Mouse (Mus musculus) liver, adult 10 weeks (tissue): ENCODE results near the gene Slc33a1. TPM values are rescaled to one million over a fixed set of nuclear protein-coding genes. Genes with fewer than 3 reads are reported as not detected.

Experiments used
- polyA plus RNA-seq: library from polyadenylated mRNA; stranded (reverse); fragments of 350-450 nt; fragmentation: Illumina TruSeq; extraction: RNeasy Lipid Tissue Mini Kit (QIAGEN cat#74804); gene quantifications from one replicate; pipeline ENCODE4 v1.2.3, GENCODE M21; 2014; ENCODE audit warnings: low read depth, low replicate concordance

Slc33a1 gene
- 89.6 TPM for polyA plus RNA-seq

DNA sequence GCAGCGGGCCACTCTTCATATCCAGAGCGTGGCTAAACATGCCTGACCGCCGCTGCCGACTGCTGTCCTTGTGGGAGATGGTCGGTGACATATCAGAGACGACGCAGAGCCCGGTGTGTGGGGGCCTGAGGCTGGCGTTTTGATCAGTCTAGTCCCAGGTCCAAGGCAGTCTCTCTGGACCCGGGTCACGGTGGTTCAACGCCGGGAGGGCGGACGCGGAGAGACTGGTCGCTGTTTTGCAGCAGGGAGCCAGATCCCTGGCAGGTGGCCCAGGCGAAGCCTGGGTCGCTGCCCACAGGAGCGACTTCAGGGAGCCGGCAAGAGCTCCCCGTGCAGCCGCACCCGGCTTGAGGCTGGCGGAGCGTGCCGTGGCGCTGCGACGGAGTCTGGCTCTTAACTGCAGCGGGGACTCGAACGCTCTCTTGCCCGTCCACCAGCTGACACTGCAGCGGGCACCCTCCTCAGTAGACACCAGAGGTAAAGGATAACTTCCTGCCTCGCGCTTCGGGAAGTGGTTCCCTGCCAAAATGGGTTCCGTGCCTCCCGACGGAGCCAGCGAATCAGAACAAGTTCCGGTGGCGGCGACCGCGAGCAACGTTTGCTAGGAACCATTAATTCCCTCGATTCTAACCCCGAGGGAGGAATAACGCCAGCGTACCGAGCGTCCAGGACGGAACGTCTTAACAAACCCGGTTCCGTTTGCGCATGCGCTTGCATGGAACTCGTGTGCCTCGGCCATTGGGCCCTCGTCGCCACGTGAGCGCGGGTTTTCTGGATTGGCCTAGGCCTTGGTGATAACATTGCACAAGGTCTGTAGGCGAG is at the start of gene Slc33a1:
Gene Slc33a1 (minus strand): TSS at position 669 of the 822 bp plus-strand sequence.

DNA sequence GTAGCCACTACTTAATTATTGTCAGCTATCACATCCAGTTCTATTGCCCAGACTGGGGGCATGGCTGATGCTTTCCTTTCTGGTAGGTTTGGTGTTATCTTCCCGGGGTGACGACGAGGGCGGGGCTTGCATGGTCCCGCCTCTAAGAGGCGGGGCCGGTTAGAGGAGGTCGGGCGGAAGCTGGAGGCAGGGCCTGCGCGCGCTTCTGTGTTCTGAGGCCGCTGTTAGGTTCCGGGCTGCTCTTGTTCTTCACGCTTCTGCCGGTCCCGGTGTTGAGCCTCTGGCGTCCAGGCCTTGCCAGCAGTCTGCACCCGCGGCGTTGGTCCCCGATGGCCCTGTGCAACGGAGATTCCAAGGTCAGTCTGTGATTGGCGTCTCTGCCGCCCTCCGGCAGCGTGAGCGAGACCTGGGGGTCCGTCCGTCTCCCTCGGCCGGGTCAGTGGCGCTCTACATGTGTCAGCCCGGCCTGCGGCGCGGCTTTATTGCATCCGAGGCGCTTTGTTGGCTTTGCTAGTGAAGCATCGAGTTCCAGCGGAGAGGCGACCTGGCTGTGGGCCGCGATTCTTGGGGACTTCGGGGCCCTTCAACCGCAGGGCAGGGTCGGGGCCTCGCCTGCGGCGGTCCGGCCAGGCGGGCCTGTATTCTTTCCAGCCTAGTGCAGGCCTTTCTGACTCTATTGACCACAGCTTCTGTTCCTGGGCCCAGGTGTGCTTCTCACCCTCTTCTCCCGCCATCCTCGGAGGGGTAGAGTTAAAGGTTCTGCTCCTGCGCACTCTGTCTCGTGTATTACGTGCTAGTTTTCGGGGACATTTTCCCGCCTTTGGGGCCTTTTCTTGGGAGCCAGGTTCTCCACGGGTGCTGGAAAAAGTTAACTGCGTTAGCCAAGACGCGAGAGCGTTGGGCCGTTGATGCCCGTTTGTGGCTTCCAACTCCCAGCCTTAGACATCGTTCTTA is 11.7 kb upstream of the Slc33a1 start, which contains the start of gene Gmps:
Gene Gmps (plus strand): TSS at position 152 of the 954 bp plus-strand sequence.

DNA sequence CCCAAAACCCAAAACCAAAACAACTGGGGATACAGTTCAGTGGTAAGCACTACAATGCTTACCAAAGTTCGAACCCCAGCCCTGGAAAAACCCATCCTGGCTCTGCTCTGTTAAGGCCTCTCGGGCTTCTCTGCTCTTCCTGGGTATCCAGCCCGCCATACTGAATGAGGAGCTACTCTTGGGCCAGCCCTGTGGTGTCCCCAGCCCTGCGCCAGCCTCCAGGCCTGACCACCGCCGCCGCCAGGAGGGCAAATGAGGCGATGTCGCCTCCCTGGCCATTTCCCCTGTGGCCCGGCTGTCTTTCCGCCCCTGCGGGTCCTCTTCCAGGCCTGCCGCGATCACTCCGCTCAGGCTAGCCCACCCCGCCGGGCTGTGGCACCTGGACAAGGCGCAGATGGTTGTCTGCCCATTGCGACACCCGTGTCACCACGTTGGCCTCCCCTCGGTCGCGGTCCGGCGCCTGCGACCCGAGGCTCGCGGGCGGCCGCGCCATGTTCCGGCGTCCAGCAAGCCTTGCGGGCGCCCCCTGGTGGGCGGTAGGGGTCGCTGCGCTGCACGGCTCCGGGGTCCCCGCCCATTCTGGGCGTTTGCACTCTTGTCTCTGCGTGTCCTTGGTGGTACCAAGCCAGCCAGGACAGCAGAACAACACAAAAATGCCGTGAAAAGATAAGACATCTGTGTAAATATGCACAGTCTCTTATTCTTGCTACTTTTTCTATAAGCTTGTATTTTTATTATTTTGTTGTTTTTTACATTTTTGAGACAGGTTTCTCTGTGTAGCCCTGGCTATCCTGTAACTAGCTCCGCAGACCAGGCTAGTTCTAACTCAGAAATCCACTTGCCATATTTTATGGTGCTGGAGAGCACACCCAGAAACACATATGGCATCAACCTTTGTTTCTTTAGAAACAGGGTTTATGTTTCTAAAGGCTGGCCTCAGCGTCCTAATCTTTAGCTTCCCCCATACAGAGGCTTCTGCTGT is 35.4 kb downstream of the Slc33a1 start, which contains the start of gene E130311K13Rik:
Gene E130311K13Rik (minus strand): TSS at position 595 of the 982 bp plus-strand sequence.

DNA sequence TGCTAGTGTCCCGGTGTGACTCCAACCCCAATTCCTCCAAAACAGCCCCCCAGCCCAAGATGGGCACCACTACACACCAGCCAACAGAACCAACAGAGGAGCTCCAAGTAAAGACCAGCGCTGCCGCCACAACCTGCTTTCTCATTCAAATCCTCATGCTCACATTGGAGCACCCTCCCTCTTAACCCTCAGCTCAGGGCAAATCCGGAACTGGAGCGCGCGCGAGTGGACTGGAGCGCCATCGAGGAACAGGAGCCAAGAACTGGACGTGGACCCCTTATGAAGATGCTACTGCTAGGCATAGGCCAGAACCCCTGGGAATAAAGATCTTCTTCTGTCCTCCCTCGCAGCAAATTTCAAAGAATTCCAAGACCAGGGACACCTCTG is 65.3 kb downstream of the Slc33a1 start, which contains the start of gene Plch1:
Gene Plch1 (minus strand): TSS at position 164 of the 387 bp plus-strand sequence.

Other genes starting within 250 kb of the Slc33a1 start
- 0.11 TPM for gene Plch1, start 65.3 kb downstream of the Slc33a1 start, polyA plus RNA-seq
- gene E130311K13Rik, start 35.3 kb downstream of the Slc33a1 start, polyA plus RNA-seq, result 9.4 TPM
- gene Gmps, start 11.3 kb upstream of the Slc33a1 start, polyA plus RNA-seq, result 27.9 TPM
- not detected for gene Vmn2r1, start 116.8 kb upstream of the Slc33a1 start, polyA plus RNA-seq
- gene Vmn2r2, start 177.2 kb upstream of the Slc33a1 start, polyA plus RNA-seq, result not detected